In the genomic region with DNA sequence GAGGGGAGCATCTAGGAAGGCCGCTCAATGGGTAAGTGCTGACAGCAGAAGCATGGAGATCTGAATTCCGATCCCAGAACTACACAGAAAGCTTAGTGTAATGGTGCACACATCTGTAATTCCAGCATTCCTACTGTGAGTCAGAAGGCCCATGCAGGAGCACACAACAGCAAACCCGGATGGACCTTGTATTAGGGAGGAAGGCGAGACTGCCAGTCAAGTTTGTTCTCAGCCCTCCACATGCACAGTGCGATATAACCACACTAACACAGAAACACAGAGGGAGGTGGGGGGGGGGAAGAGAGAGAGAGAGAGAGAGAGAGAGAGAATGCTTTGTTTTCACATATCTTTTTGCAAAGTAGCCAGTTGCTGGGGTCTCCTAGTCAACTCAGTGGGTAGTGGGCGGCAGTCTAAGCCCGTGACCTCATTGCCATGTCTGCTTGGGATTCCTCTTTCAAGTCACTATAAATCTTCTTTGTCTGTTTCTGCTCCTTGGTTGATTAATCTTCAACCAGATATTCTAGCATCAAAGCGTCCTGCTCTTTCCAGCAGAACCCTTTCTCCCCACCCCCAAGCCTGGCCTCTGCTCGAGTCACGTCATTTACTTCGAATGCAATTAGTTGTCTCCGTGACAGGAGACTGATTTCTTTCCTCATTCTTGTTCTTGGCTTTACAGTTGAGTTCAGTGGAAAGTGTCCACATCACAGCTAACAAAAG, we compare ENCODE assay signal across 8 mouse cellular contexts. TPM values are rescaled to one million over a fixed set of nuclear protein-coding genes. Genes with fewer than 3 reads are reported as not detected.
DNase-seq lines count a peak whose midpoint lies in the region; ATAC-seq and TF ChIP-seq lines count a peak whose summit lies in the region.

No protein-coding gene starts in this region.

- no peak for TF ChIP-seq EP300 in lung, postnatal 0 days (IDR thresholded peaks at IDR 0.05)

- 48% methylated on average over 12 of the region's 12 CpGs for WGBS in hindbrain, embryonic 10.5 days
- 33% methylated on average over 12 of the region's 12 CpGs for WGBS in hindbrain, postnatal 0 days
- WGBS in intestine, embryonic 14.5 days = 40% methylated on average over 12 of the region's 12 CpGs
- whole genome bisulfite sequencing in lung, postnatal 0 days = 30% methylated on average over 12 of the region's 12 CpGs
- 36% methylated on average over 12 of the region's 12 CpGs for WGBS in stomach, embryonic 16.5 days

- no peaks in the 10 kb centered on the region for H3K9me3 ChIP-seq in hindbrain, embryonic 10.5 days
- H3K9me3 ChIP-seq in hindbrain, postnatal 0 days (ENCODE audit: low read length) = no peaks in the 10 kb centered on the region
- H3K9me3 ChIP-seq in intestine, embryonic 14.5 days (ENCODE audit: control insufficient read depth, low read length) = no peaks in the 10 kb centered on the region
- no peaks in the 10 kb centered on the region for H3K9me3 ChIP-seq in lung, postnatal 0 days (ENCODE audit: low read length)
- H3K9me3 ChIP-seq in stomach, embryonic 16.5 days (replicated peaks; ENCODE audit: control insufficient read depth, low read length) = no peaks in the 10 kb centered on the region

- no peak for ATAC-seq in hindbrain, postnatal 0 days
- ATAC-seq in intestine, embryonic 14.5 days (replicated peaks; ENCODE audit: low FRiP score, low TSS enrichment, low read depth) = peak; percentile 79
- ATAC-seq in lung, postnatal 0 days = peak; percentile 66
- ATAC-seq in stomach, embryonic 16.5 days (ENCODE audit: insufficient read depth, low FRiP score) = peak; percentile 65; the same call in 1 of the 2 replicates

- intact Hi-C loops in left cerebral cortex, postnatal 10 days (cut with DNase I) = no loop called here

- no peak overlapping the region for H3K9ac ChIP-seq in hindbrain, postnatal 0 days (replicated peaks; ENCODE audit: low read length)
- H3K9ac ChIP-seq in intestine, embryonic 14.5 days (ENCODE audit: low read length) = no peak overlapping the region
- H3K9ac ChIP-seq in lung, postnatal 0 days (replicated peaks; ENCODE audit: low read depth) = no peak overlapping the region
- H3K9ac ChIP-seq in stomach, embryonic 16.5 days (ENCODE audit: low read length) = no peak overlapping the region

- no peak for DNase-seq in hindbrain, embryonic 10.5 days (ENCODE audit: low spot score)
- DNase-seq in hindbrain, postnatal 0 days (ENCODE audit: low spot score) = no peak
- peak; percentile 67 for DNase-seq in intestine, embryonic 14.5 days (ENCODE audit: low spot score)
- DNase-seq in lung, postnatal 0 days (ENCODE audit: low spot score) = peak; percentile 85
- no peak for DNase-seq in left cerebral cortex, postnatal 10 days (ENCODE audit: extremely low spot score in 1 of 2, low spot score in 2 of 2)
- no peak for DNase-seq in thymus, postnatal 10 days (ENCODE audit: low spot score in 2 of 2)
- DNase-seq in layer of hippocampus, postnatal 25 days (ENCODE audit: extremely low spot score in 1 of 2, low spot score in 1 of 2) = no peak

- H3K4me1 ChIP-seq in hindbrain, embryonic 10.5 days (replicated peaks) = peaks cover 48% of the 10 kb centered on the region
- H3K4me1 ChIP-seq in hindbrain, postnatal 0 days (ENCODE audit: insufficient read depth, low read length) = no peaks in the 10 kb centered on the region; the same call in none of the 2 replicates
- H3K4me1 ChIP-seq in intestine, embryonic 14.5 days (replicated peaks; ENCODE audit: control insufficient read depth, insufficient read depth, low read length) = peaks cover 30% of the 10 kb centered on the region
- H3K4me1 ChIP-seq in lung, postnatal 0 days (ENCODE audit: insufficient read depth, low read depth, low read length) = peaks cover 18% of the 10 kb centered on the region; the same call in 1 of the 2 replicates
- peaks cover 27% of the 10 kb centered on the region for H3K4me1 ChIP-seq in stomach, embryonic 16.5 days (ENCODE audit: control insufficient read depth, insufficient read depth, low read length)

- H3K27me3 ChIP-seq in hindbrain, embryonic 10.5 days (ENCODE audit: insufficient read depth, poor library complexity, severe bottlenecking) = no peaks in the 10 kb centered on the region
- no peaks in the 10 kb centered on the region for H3K27me3 ChIP-seq in hindbrain, postnatal 0 days (ENCODE audit: insufficient read depth, low read length)
- no peaks in the 10 kb centered on the region for H3K27me3 ChIP-seq in intestine, embryonic 14.5 days (replicated peaks; ENCODE audit: control insufficient read depth, insufficient read depth, low read length)
- no peaks in the 10 kb centered on the region for H3K27me3 ChIP-seq in lung, postnatal 0 days (replicated peaks; ENCODE audit: insufficient read depth, low read length)
- no peaks in the 10 kb centered on the region for H3K27me3 ChIP-seq in stomach, embryonic 16.5 days (ENCODE audit: control insufficient read depth, insufficient read depth, low read length)

- H3K4me2 ChIP-seq in hindbrain, postnatal 0 days (ENCODE audit: low read depth, low read length) = no peak overlapping the region
- H3K4me2 ChIP-seq in intestine, embryonic 14.5 days (ENCODE audit: low read length) = peak overlapping the region; percentile 16
- no peak overlapping the region for H3K4me2 ChIP-seq in lung, postnatal 0 days (replicated peaks; ENCODE audit: low read depth, low read length)
- peak overlapping the region; percentile 11; the same call in 1 of the 2 replicates for H3K4me2 ChIP-seq in stomach, embryonic 16.5 days (ENCODE audit: low read depth, low read length)

- H3K27ac ChIP-seq in hindbrain, embryonic 10.5 days = peak overlapping the region; percentile 73
- H3K27ac ChIP-seq in hindbrain, postnatal 0 days = no peak overlapping the region
- peak overlapping the region; percentile 62 for H3K27ac ChIP-seq in intestine, embryonic 14.5 days (ENCODE audit: low read depth)
- no peak overlapping the region; the same call in 1 of the 2 replicates for H3K27ac ChIP-seq in lung, postnatal 0 days (ENCODE audit: low read length)
- H3K27ac ChIP-seq in stomach, embryonic 16.5 days (ENCODE audit: low read length) = peak overlapping the region; percentile 73

- TF ChIP-seq CTCF in hindbrain, postnatal 0 days (IDR thresholded peaks at IDR 0.05; ENCODE audit: low read depth) = no peak
- no peak for TF ChIP-seq CTCF in lung, postnatal 0 days (IDR thresholded peaks at IDR 0.05)

- no peaks in the 10 kb centered on the region for H3K36me3 ChIP-seq in hindbrain, embryonic 10.5 days
- no peaks in the 10 kb centered on the region for H3K36me3 ChIP-seq in hindbrain, postnatal 0 days (ENCODE audit: insufficient read depth, low read length)
- H3K36me3 ChIP-seq in intestine, embryonic 14.5 days (ENCODE audit: control insufficient read depth, insufficient read depth, low read length) = no peaks in the 10 kb centered on the region
- no peaks in the 10 kb centered on the region for H3K36me3 ChIP-seq in lung, postnatal 0 days (ENCODE audit: insufficient read depth, low read length)
- no peaks in the 10 kb centered on the region for H3K36me3 ChIP-seq in stomach, embryonic 16.5 days (ENCODE audit: control insufficient read depth, insufficient read depth, low read length)

- no peak overlapping the region for H3K4me3 ChIP-seq in hindbrain, embryonic 10.5 days
- no peak overlapping the region for H3K4me3 ChIP-seq in hindbrain, postnatal 0 days (ENCODE audit: low read length)
- H3K4me3 ChIP-seq in intestine, embryonic 14.5 days (ENCODE audit: low read depth, low read length) = no peak overlapping the region
- no peak overlapping the region for H3K4me3 ChIP-seq in lung, postnatal 0 days (ENCODE audit: low read depth, low read length)
- no peak overlapping the region for H3K4me3 ChIP-seq in stomach, embryonic 16.5 days (replicated peaks; ENCODE audit: low read length)

RNA-seq across cellular contexts. Expression of gene Fam171a1, which starts 20.7 kb away (rescaled TPM):
- 38.7 and 42.5 TPM in 2 replicates for polyA plus RNA-seq in hindbrain, embryonic 10.5 days (2016; fragmentation: Nextera tagmentation; extraction: Ambion mirVana)
- 56.5 and 60.3 TPM in 2 replicates for total RNA-seq in hindbrain, postnatal 0 days (2014; rRNA removed)
- 32.7 and 35.4 TPM in 2 replicates for polyA plus RNA-seq in hindbrain, postnatal 0 days (2015; fragmentation: Nextera tagmentation; extraction: Ambion mirVana)
- 39.9 and 41.1 TPM in 2 replicates for polyA plus RNA-seq in intestine, embryonic 14.5 days (2014; fragmentation: Nextera tagmentation; extraction: Ambion mirVana)
- polyA plus RNA-seq in lung, postnatal 0 days (2015; fragmentation: Nextera tagmentation; extraction: Ambion mirVana) = 39.6 and 44.7 TPM in 2 replicates
- polyA plus RNA-seq in stomach, embryonic 16.5 days (2015; fragmentation: Nextera tagmentation; extraction: Ambion mirVana) = 24.1 and 25.5 TPM in 2 replicates
- 10 to 100 TPM; 58.5 to 60.2 TPM for total RNA-seq in left cerebral cortex, postnatal 10 days (2021)
- 10 to 100 TPM; 68.2 to 69.2 TPM for total RNA-seq in layer of hippocampus, postnatal 25 days (2021)

Comparison
In these comparisons a context has a peak if more than half of its experiments do, and no peak if none do; other contexts are left out.
1. H3K27ac ChIP-seq: peak in hindbrain, embryonic 10.5 days (single experiment), intestine, embryonic 14.5 days (single experiment) and stomach, embryonic 16.5 days (single experiment); none in hindbrain, postnatal 0 days (single experiment) and lung, postnatal 0 days (single experiment).
2. DNase-seq: peak in intestine, embryonic 14.5 days (single experiment) and lung, postnatal 0 days (single experiment); none in hindbrain, embryonic 10.5 days (single experiment), hindbrain, postnatal 0 days (single experiment), left cerebral cortex, postnatal 10 days (0 of 2), thymus, postnatal 10 days (0 of 2) and layer of hippocampus, postnatal 25 days (0 of 2).
3. H3K4me2 ChIP-seq: peak in intestine, embryonic 14.5 days (single experiment) and stomach, embryonic 16.5 days (single experiment); none in hindbrain, postnatal 0 days (single experiment) and lung, postnatal 0 days (single experiment).